Mouse (Mus musculus) adrenal gland, adult (tissue): ENCODE results near the gene Fam71e1.

Experiments used
- DNase-seq, 2 experiments: peaks; one replicate each; pipeline ENCODE4 v3.0.0; 2022 to 2023; ENCODE audit warnings: low spot score in 1 of 2; ENCODE audit not compliant: inconsistent age in 2 of 2

Gene Fam71e1

GRCm38 (mm10) chr7:44470696-44471612, 25.4 kb upstream of the Fam71e1 start:
- no peak for DNase-seq

- DNase-seq = no peak
Observed at GRCm38 (mm10) chr7:44471880-44472557, 24.4 kb upstream of the Fam71e1 start.

- no peak for DNase-seq
Observed at GRCm38 (mm10) chr7:44472558-44472885, 23.9 kb upstream of the Fam71e1 start.

DNA sequence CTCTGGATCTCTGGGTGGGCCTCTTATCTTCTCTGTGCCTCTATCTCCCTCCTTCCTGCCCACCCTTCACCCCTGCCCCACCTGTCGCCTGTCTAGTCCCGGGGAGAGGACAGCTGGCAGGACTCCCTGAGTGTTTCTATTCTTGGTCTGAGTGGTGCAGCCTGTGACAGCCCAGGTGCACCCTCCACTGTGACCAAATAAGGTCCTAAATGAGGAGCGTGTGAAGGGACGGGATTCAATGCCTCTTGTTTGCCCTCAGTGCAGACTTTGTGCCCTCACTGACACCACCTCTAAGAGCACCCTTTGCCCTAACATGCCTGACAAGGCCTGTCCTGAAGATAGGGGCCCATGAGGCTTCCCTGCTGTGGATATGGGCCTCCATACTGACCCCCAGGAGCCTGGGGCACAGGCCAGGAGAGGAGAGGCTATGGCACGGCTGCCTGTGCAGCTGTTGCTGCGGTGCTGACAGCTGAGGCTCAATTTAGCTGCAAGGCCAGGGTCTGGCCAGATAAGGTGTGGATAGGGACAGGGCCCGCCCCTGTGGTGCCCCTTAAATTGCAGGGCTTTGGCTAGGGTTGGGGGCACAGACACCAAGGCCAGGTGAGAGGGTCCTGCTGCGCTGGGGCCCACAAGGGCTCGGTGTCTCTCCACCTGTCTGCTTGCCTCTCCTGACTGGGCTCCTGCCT, 23.3 kb upstream of the Fam71e1 start:
- no peak for DNase-seq

DNA sequence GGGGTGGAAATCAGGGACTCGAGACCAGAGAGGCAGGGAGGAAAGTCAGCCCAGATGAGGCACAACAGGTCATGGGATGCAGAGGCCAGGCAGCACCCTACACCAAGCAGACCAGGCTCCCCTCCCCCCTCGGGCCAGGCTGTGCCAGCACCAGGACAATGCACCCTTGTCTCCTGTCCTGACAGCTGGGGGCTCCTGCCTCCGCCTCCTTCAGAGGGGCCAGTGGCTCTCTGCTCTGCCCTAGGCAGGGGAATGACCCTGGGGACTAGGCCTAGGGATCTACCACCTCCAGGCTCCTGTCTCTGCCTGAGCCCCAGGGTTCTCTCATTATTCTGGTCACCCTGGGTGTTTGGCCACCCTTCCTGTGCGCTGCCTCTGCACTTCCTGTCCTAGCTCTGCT, 22.0 kb upstream of the Fam71e1 start:
- peak in 1 of 2 experiments; percentile 18 for DNase-seq

DNA sequence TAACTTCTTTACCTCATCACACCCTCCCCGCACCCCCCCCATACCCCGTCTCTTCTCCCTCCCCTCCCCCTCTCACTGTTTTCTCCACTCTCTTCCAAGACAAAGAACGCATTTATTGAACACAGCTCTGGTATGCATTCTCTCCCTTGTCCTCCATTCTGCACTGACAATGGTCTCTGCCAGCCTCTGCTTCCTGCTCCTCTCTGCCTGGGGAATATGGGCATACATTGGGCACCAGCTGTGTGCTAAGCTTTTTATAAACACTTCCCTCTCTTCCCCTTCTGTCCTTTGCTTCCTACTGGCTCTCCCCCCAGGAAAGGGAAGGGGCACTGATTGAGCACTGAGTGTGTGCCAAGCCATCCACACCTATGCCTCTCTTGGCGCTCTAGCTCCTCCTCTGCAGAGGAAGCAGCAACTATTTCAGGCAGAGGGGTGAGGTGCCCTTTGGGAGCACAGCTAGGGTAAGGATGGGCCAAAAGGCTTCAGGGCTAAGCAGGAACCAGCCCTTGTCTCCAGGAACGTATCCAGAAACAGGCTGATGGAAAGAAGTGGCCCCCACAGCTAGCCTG, 21.3 kb upstream of the Fam71e1 start:
- no peak for DNase-seq

DNA sequence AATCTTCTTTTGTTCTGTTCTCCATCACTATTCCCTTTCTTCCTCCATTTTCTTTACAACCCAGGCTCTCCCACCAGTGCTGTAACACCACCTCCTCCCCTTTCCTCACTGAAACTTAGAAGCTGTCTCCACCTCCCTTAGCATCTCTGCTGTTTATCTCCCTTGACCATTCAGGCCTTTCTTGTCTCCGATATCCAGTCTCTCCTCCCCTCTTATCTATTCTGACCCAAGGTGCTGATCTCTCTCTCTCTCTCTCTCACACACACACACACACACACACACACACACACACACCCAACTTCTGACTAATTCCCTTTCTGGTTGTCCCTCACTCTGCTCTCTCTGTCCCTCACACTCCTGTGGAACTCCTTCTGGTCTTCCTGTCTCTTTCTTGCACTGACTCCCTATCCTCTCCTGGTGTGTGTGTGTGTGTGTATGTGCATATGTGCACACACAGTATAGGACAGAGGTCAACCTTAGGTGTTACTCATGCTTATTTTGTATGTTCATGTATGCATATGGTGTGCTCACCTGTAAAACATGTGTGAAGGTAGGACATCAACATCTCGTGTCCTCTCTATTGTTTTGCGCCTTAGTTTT, 13.4 kb upstream of the Fam71e1 start:
- DNase-seq = no peak

- peak in 1 of 2 experiments; percentile 1 for DNase-seq
Observed at GRCm38 (mm10) chr7:44484109-44484508, 12.3 kb upstream of the Fam71e1 start.

GRCm38 (mm10) chr7:44484841-44485571, 11.4 kb upstream of the Fam71e1 start:
- DNase-seq = peak; percentile 63 to 89

DNA sequence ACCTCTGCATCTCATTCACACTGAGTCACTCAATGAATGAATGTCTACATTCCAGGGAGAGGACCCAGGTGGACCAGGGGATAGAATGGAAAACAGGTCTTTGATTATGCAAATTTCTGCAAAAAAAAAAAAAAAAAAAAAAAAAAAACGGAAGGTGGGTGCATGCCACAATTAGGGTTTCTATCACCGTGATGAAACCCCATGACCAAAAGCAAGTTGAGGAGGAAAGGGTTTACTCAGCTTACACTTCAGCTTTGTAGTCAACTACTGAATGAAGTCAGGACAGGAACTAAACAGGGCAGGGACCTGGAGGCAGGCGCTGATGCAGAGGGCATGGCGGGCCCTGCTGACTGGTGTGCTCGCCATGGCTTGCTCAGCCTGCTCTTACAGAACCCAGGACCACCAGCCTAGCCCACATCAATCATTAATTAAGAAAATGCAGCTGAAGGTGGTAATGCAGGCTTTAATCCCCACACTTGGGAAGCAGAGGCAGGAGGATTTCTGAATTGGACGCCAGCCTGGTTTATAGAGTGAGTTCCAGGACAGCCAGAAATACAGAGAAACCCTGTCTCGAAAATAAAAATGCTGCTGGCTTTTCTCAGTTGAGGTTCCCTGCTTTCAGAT, 10.7 kb upstream of the Fam71e1 start:
- DNase-seq = no peak

- peak in 1 of 2 experiments; percentile 2 for DNase-seq
Observed at GRCm38 (mm10) chr7:44486927-44487575, 9.3 kb upstream of the Fam71e1 start.

DNA sequence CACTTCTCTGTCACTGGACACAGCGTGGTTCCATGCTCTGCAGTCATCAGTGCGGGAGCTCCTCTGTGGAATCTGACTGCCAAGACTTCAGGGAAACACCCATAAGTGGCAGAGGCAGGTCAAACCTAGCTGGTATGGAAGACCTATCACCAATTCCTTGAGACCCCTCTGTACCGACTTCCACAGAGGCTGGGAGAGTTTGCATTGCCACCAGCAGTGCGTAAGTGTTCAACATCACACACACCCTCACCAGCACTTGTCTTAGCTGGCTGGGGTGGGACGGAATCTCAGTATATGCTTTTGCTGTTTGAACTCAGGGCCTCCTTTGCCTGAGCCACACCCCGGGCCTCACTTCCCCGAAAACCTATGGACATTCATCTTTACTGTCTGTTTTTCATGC, 8.4 kb upstream of the Fam71e1 start:
- DNase-seq = peak in 1 of 2 experiments; percentile 1

DNA sequence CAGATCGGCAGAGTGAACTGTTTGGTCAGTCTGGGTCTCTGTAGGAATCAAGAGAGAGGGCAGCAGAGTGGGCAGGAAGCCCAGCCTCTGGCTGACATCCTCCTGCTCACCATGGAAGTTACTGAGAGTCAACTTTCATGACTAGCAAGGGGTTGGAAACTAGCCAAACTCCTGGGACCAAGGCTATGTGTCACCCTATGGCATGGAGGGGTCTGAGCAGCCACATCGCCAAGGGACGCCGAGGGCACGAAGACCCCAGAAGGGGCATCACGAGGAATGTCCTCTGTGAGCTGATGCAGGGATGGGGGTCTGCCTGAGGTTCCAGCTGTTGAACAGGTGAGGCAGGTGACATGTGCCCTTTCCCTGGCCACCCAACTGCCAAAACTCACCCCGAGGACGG, 7.8 kb upstream of the Fam71e1 start:
- peak in 1 of 2 experiments; percentile 7 for DNase-seq

- peak in 1 of 2 experiments; percentile 4 for DNase-seq
Observed at GRCm38 (mm10) chr7:44490281-44490680, 6.1 kb upstream of the Fam71e1 start.

- no peak for DNase-seq
Observed at GRCm38 (mm10) chr7:44491391-44491790, 5.0 kb upstream of the Fam71e1 start.

DNA sequence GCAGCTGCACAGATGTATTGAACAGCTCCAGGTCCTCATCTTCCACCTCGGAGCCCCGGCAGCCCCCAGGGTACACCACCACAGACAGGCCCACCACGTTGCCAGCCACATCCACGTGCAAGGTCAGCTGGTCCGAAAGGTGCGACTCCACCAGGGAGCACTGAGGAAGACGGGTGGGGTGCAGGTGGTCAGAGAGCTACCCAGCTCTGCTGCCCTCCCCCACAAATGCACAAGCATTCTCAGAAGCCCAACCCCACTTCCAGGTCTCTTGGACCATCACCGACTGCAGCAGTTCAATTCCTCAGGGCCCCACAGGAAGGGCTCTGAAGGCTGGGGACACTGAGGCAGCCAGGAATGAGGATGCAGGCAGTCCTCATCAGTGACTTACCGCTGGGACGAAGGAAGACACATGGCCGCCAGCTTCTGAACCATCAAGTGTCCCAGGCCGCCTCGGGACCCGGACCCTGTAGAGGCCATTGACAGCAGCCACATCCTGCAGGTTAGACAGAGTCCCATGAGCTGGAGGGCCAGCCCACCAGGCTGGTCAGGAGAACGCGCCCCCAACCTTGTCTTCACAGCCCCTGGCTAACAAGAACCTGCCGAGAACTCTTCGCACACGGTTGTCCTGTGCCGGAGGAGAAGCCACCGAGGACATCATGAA, 4.1 kb upstream of the Fam71e1 start:
- DNase-seq = no peak

- peak in 1 of 2 experiments; percentile 19 for DNase-seq
Observed at GRCm38 (mm10) chr7:44494681-44495080, 1.7 kb upstream of the Fam71e1 start.

GRCm38 (mm10) chr7:44495086-44495485, 1.3 kb upstream of the Fam71e1 start:
- DNase-seq = peak in 1 of 2 experiments; percentile 43

- DNase-seq = no peak
Observed at GRCm38 (mm10) chr7:44496771-44497109, 359 bp downstream of the Fam71e1 start.
